Mouse (Mus musculus) neural tube, embryonic 11.5 days (tissue): Measurements from ENCODE around the gene Deup1. TPM values are rescaled to one million over a fixed set of nuclear protein-coding genes. Genes with fewer than 3 reads are reported as not detected.

ENCODE experiments used
- ATAC-seq: fragments of 200-750 bp; cut with Nextera tagmentation; 2 replicates; pipeline ENCODE4 v1.8.0; 2017; ENCODE audit warnings: moderate number of reproducible peaks, mild to moderate bottlenecking, moderate TSS enrichment, moderate library complexity; ENCODE audit not compliant: insufficient read depth, low FRiP score, low TSS enrichment
- DNase-seq: peaks from one replicate; pipeline ENCODE4 v3.0.0-alpha.2; 2015; ENCODE audit warnings: low spot score
- H3K27ac ChIP-seq: fragments of 300-500 bp; sonication (generic); 2 replicates; pipeline ENCODE4 v1.5.1; 2014; ENCODE audit warnings: low read depth, mild to moderate bottlenecking, low read length
- H3K27me3 ChIP-seq: fragments of 300-500 bp; sonication (generic); 2 replicates; pipeline ENCODE4 v1.6.1; 2014; ENCODE audit warnings: mild to moderate bottlenecking, low read length, mixed read lengths; ENCODE audit not compliant: control insufficient read depth, insufficient read depth
- H3K36me3 ChIP-seq: fragments of 300-500 bp; sonication (generic); 2 replicates; pipeline ENCODE4 v1.6.1; 2014; ENCODE audit warnings: mild to moderate bottlenecking, low read length, moderate library complexity, mixed read lengths; ENCODE audit not compliant: control insufficient read depth, insufficient read depth
- H3K4me1 ChIP-seq: fragments of 300-500 bp; sonication (generic); 2 replicates; pipeline ENCODE4 v1.6.1; 2014; ENCODE audit warnings: low read length, mixed read lengths; ENCODE audit not compliant: control insufficient read depth, insufficient read depth
- H3K4me2 ChIP-seq: fragments of 300-500 bp; sonication (generic); 2 replicates; pipeline ENCODE4 v1.6.1; 2014; ENCODE audit warnings: low read depth, mild to moderate bottlenecking, moderate library complexity
- H3K4me3 ChIP-seq: fragments of 300-500 bp; sonication (generic); 2 replicates; pipeline ENCODE4 v1.5.1; 2014; ENCODE audit warnings: low read depth, low read length
- H3K9ac ChIP-seq: fragments of 300-500 bp; sonication (generic); 2 replicates; pipeline ENCODE4 v1.6.1; 2014; ENCODE audit warnings: mild to moderate bottlenecking, low read length
- H3K9me3 ChIP-seq: fragments of 300-500 bp; sonication (generic); 2 replicates; pipeline ENCODE4 v1.6.1; 2016; ENCODE audit warnings: low read length; ENCODE audit not compliant: control insufficient read depth
- WGBS: fragments of 180-500 bp; shearing (Covaris S2); extraction: QIAGEN DNeasy Blood & Tissue Kit; methylation state at CpG from one replicate; pipeline ENCODE4 v1.1.7; 2014; 5-methylcytosine and 5-hydroxymethylcytosine counted together
- polyA plus RNA-seq: library from polyadenylated mRNA; unstranded; fragments of >200 nt; fragmentation: Nextera tagmentation; extraction: Ambion mirVana; gene quantifications from 2 replicates; pipeline ENCODE4 v1.2.1, GENCODE M21; 2014

Deup1 gene
- polyA plus RNA-seq, 1 experiment from 2014 or later: 0.08 TPM

GRCm38 (mm10) chr9:15522348-15522747 is 105.4 kb downstream of the Deup1 start:
- no peak for ATAC-seq
- 96% methylated on average over 10 of the region's 10 CpGs for WGBS
- H3K4me3 ChIP-seq: no peak overlapping the region

GRCm38 (mm10) chr9:15517979-15518378 is 109.8 kb downstream of the Deup1 start:
- H3K27me3 ChIP-seq: no peaks in the 10 kb centered on the region
- H3K36me3 ChIP-seq: no peaks in the 10 kb centered on the region
- no peak overlapping the region for H3K4me2 ChIP-seq
- H3K9me3 ChIP-seq: no peaks in the 10 kb centered on the region
- no peak overlapping the region for H3K4me3 ChIP-seq
- ATAC-seq: no peak
- H3K27ac ChIP-seq: no peak overlapping the region
- H3K4me1 ChIP-seq: no peaks in the 10 kb centered on the region; the same call in 1 of the 2 replicates
- 78% methylated on average over 4 of the region's 4 CpGs for WGBS
- DNase-seq: no peak
- H3K9ac ChIP-seq: no peak overlapping the region

More at GRCm38 (mm10) chr9:15522348-15522747, 105.4 kb downstream of the Deup1 start:
- Histone ChIP-seq H3K4me1 (no peaks in the 10 kb centered on the region), H3K27ac (no peak overlapping the region), H3K27me3 (no peaks in the 10 kb centered on the region), H3K9me3 (no peaks in the 10 kb centered on the region), H3K36me3 (no peaks in the 10 kb centered on the region), H3K9ac (no peak overlapping the region), H3K4me2 (no peak overlapping the region)
- DNase-seq: no peak

GRCm38 (mm10) chr9:15516007-15516406 is 111.7 kb downstream of the Deup1 start:
- no peaks in the 10 kb centered on the region for H3K36me3 ChIP-seq
- peaks cover under 1% of the 10 kb centered on the region; the same call in 1 of the 2 replicates for H3K4me1 ChIP-seq
- 66% methylated on average over 2 of the region's 2 CpGs for WGBS
- no peak for DNase-seq
- H3K4me3 ChIP-seq: no peak overlapping the region
- no peak overlapping the region for H3K4me2 ChIP-seq
- no peak overlapping the region for H3K27ac ChIP-seq
- no peak for ATAC-seq
- no peaks in the 10 kb centered on the region for H3K27me3 ChIP-seq
- no peak overlapping the region for H3K9ac ChIP-seq
- no peaks in the 10 kb centered on the region for H3K9me3 ChIP-seq

DNA sequence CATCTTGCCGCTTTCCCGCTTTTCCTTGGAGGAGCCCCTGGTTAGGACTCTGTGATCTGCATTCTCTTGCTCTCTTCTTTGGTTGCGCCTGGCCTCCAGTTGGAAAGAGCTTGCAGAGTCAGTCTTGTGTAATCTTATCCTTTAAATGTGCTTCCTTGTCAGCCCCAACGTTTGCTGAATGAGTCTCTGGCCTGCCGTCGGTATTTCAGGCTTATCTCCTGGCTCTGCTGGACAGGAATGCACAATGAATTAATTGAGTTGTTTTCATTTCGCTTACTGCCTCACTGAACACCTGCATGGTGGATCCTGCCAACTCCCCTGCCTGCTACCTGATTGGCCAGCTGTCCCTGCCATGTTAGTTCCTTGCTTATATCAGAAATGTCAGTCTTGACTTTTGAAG is 114.8 kb downstream of the Deup1 start:
- Histone ChIP-seq H3K27me3 (no peaks in the 10 kb centered on the region), H3K9me3 (no peaks in the 10 kb centered on the region), H3K36me3 (no peaks in the 10 kb centered on the region), H3K4me1 (peaks cover 3% of the 10 kb centered on the region; the same call in 1 of the 2 replicates), H3K27ac (no peak overlapping the region), H3K9ac (no peak overlapping the region), H3K4me3 (no peak overlapping the region), H3K4me2 (no peak overlapping the region)
- 70% methylated on average over 7 of the region's 7 CpGs for WGBS
- ATAC-seq: no peak
- DNase-seq: no peak

DNA sequence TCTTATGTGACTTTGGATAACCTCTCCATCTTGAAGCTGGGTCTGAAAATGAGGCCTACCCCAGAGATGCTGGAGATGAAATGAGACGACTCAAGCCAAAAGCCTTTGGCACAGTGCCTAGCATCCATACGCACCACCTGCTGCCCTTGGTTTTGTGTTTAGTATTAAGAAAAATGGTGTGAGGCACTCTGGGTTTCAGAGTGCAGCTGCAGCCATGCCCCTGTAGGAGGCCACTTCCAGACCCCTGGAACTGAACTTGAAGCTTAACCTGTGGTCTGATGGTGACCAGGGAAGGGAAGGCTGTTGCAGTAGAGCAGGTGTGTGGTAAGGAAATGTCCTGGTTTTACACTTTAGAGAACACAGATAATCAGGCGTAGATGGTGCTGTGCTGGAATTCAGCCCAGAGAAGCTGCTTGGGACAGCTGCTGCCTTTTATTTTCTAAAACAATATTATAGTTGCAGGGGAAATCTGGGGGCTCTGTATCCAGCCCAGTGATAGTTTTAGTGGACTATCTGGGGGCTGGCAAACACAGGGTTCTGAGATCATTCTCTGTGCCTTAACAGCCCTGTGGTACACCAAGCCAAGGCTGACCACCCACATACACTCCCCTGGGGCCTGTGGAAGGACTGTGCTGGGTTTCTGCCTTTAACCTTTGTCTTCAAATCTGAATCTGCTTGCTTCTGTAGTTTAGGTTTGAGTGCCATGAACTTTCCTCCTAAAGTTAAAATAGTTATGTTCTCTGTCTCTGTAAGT is 117.0 kb downstream of the Deup1 start:
- Histone ChIP-seq H3K36me3 (no peaks in the 10 kb centered on the region), H3K4me2 (no peak overlapping the region), H3K27me3 (no peaks in the 10 kb centered on the region), H3K27ac (no peak overlapping the region), H3K9ac (no peak overlapping the region), H3K4me1 (peaks cover 3% of the 10 kb centered on the region; the same call in 1 of the 2 replicates), H3K4me3 (no peak overlapping the region), H3K9me3 (no peaks in the 10 kb centered on the region)
- WGBS: 65% methylated on average over 3 of the region's 3 CpGs
- DNase-seq: no peak
- no peak for ATAC-seq

Other genes starting within 250 kb of the Deup1 start
- 3.6 and 3.7 TPM in 2 replicates for gene Smco4, start 134.5 kb downstream of the Deup1 start, polyA plus RNA-seq
- 21.7 and 23.6 TPM in 2 replicates for gene Slc36a4, start 81.8 kb upstream of the Deup1 start, polyA plus RNA-seq
- not detected in 2 replicates for gene Mtnr1b, start 246.6 kb upstream of the Deup1 start, polyA plus RNA-seq